Mouse (Mus musculus) forebrain, embryonic 12.5 days (tissue): ENCODE measurements around the gene Ccdc57. TPM values are rescaled to one million over a fixed set of nuclear protein-coding genes. Genes with fewer than 3 reads are reported as not detected.

Experiments
- ATAC-seq: fragments of 200-750 bp; cut with Nextera tagmentation; 2 replicates; pipeline ENCODE4 v1.8.0; 2017; ENCODE audit warnings: moderate TSS enrichment; ENCODE audit not compliant: low FRiP score
- H3K27ac ChIP-seq: fragments of 300-500 bp; sonication (generic); 2 replicates; pipeline ENCODE4 v1.5.1; 2016; ENCODE audit warnings: mild to moderate bottlenecking
- H3K27me3 ChIP-seq: fragments of 300-500 bp; sonication (generic); 2 replicates; pipeline ENCODE4 v1.6.1; 2016; ENCODE audit warnings: mild to moderate bottlenecking
- H3K36me3 ChIP-seq: fragments of 300-500 bp; sonication (generic); replicated peaks from 2 replicates; pipeline ENCODE4 v1.6.1; 2016; ENCODE audit warnings: mild to moderate bottlenecking
- H3K4me1 ChIP-seq: fragments of 300-500 bp; sonication (generic); 2 replicates; pipeline ENCODE4 v1.6.1; 2016
- H3K4me2 ChIP-seq: fragments of 300-500 bp; sonication (generic); 2 replicates; pipeline ENCODE4 v1.6.1; 2016; ENCODE audit warnings: mild to moderate bottlenecking, moderate library complexity
- H3K4me3 ChIP-seq: fragments of 300-500 bp; sonication (generic); replicated peaks from 2 replicates; pipeline ENCODE4 v1.5.1; 2016; ENCODE audit warnings: mild to moderate bottlenecking
- H3K9ac ChIP-seq: fragments of 300-500 bp; sonication (generic); 2 replicates; pipeline ENCODE4 v1.6.1; 2016; ENCODE audit warnings: mild to moderate bottlenecking
- H3K9me3 ChIP-seq: fragments of 300-500 bp; sonication (generic); 2 replicates; pipeline ENCODE4 v1.6.1; 2016
- WGBS: fragments of 180-500 bp; shearing (Covaris S2); methylation state at CpG from one replicate; pipeline ENCODE4 v1.1.7; 2016; 5-methylcytosine and 5-hydroxymethylcytosine counted together
- polyA plus RNA-seq: library from polyadenylated mRNA; unstranded; fragments of >200 nt; fragmentation: Nextera tagmentation; extraction: Ambion mirVana; gene quantifications from 2 replicates; pipeline ENCODE4 v1.2.1, GENCODE M21; 2016

Gene Ccdc57
- polyA plus RNA-seq, 1 experiment from 2014 or later, result 8.8 TPM

DNA sequence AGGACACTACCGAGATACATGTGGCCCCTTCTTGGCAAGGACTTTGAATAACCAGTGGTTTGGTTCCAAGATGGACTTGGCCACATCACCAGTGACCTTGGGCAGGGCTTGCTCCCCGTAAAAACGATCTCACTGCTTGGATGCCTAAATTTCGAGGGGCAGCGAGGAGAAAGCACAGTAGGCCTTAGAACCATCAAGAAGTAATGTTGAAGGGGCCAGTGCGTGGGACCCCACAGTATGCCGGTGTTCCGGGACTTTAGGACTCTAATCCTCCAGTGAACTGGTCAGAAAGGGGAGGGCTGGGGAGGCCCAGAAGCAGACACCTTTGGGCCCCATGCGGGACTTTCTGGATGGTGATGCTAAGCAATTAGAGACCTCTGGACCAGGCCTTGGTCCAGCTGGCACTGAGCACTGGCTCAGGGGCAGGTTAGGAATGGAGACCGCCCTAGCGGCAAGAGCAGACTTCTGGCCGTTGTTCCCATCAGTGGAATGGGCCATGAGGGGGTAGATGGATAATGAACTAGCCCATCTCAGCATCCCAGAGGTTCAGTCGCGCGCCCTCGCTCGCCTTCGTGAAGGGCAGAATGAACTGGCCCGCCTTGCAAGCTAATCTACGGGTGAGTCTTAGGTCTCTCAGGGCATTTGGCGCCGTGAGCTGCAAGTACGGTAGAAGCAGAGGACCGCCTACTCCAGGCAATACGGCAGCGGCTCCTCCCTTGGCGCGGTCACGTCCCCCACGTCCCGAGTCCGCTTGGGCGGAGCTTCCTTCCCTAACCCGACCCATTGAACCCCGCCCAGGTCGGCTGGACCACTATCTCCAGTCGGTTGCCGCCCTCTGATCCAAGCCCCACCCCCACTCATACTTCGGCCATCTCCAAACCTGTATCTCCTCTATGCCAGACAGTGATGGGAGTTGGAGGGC, 17.9 kb upstream of the Ccdc57 start:
- Histone ChIP-seq H3K4me2 (peak overlapping the region; percentile 59), H3K36me3 (peaks cover 8% of the 10 kb centered on the region), H3K4me3 (peak overlapping the region; percentile 46), H3K27me3 (peaks cover 37% of the 10 kb centered on the region), H3K27ac (peak overlapping the region; percentile 65), H3K9me3 (no peaks in the 10 kb centered on the region), H3K4me1 (peaks cover 43% of the 10 kb centered on the region), H3K9ac (peak overlapping the region; percentile 59)
- WGBS, result 2% methylated on average over 39 of the region's 39 CpGs
- ATAC-seq, result peak; percentile 82

DNA sequence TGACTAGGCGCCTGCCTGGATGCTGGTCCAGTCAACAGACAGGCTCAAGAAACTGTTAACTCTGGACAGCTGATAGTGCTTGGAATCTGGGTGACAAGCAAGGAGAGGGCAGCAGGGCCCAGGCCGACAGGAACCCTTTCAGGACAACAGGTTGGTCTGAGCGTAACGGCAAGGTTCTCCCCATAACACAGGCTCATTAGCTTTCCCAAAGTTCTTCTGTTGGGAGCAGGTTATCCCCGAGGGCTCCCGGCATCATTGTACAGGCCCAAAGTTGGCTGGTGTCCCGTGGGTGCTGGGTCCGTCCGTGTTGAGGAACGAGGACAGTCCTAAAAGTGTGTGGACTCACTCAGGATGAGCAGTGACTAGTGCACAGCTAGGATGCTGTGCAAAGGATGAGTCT, 17.2 kb upstream of the Ccdc57 start:
- peak overlapping the region; percentile 59 for H3K4me2 ChIP-seq
- no peaks in the 10 kb centered on the region for H3K9me3 ChIP-seq
- H3K27ac ChIP-seq, result no peak overlapping the region
- H3K36me3 ChIP-seq, result 0 out of 2 replicates have a peak, but pooled peaks cover 3% of the 10 kb centered on the region
- no peak for ATAC-seq
- H3K4me3 ChIP-seq, result peak overlapping the region; percentile 46
- peak overlapping the region; percentile 59 for H3K9ac ChIP-seq
- 8% methylated on average over 10 of the region's 10 CpGs for WGBS
- peaks cover 37% of the 10 kb centered on the region for H3K27me3 ChIP-seq
- H3K4me1 ChIP-seq, result peaks cover 43% of the 10 kb centered on the region

DNA sequence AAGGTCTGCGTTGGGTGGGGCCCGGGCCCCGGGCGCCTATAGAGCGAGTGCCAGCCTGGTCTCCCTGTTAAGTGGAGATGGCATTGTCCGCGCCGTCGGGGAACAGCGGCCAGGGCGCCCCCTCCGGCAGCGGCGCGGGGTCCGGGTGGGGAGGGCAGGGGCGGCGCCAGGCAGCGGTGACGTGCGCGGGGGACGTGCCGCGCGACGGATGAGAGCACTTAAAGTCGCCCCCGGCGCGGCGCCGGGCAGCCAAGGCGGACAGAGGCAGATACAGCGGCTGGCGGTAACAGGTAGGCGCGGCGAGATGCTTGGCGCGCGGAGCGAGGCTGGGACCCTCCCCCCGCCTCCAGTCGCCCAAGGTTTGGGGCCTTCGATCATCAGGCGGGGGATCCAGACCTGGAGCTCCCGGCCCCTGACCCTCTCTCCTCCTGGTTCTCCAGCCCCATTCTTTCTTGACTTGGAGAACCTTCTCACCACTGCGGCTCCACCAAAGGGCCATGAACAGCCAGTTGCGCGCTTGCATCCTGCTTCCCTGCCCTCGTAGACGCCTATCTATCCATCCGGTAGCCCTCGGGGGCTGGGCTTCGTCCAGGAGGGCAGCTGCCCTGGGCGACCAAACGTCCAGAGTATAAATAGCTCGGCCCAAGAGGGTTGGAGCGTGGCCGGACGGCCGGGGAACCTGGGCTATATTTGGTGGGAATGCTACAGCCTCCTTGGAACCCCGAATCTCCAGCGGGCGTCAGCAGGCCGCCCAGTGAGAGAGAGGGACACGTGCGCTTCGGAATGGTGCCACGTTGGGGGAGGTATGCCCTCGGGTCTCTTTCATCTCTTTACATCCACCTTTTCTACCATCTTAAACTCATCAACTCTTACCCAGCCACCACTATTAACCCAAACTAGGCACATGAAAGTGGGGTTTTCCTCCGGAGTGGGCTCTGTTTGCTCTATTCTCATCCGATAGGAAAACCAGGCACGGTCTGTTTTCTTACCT, 16.5 kb upstream of the Ccdc57 start:
- no peak overlapping the region for H3K27ac ChIP-seq
- ATAC-seq, result 0 out of 2 replicates have a peak, but pooled peaks have one; percentile 30
- H3K36me3 ChIP-seq, result 0 out of 2 replicates have a peak, but pooled peaks cover 3% of the 10 kb centered on the region
- no peaks in the 10 kb centered on the region for H3K9me3 ChIP-seq
- H3K27me3 ChIP-seq, result peaks cover 37% of the 10 kb centered on the region
- H3K4me3 ChIP-seq, result peak overlapping the region; percentile 46
- peaks cover 43% of the 10 kb centered on the region for H3K4me1 ChIP-seq
- 1% methylated on average over 70 of the region's 75 CpGs for WGBS
- H3K9ac ChIP-seq, result peak overlapping the region; percentile 59
- H3K4me2 ChIP-seq, result peak overlapping the region; percentile 59

DNA sequence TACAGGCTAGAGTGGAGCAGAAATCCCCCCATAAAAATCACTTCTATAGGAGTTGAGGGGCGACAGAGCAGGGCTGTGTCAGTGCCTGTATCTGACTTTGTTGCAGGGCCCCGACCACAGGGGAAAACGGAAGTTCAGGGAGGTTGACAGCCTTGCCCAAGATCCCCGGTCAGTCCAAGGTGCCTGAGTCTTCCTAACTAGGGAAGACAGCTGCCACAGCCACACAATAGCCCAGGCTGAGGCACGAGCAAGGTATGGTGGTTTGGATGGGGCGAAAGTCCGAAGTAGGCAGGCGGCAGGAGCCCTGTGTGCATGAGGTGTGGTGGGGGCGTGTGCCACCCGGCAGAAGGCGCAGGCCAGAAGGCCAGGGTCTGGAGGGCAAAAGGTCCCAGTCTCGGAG, 15.7 kb upstream of the Ccdc57 start, which contains the start of gene Slc16a3:
Gene Slc16a3 (plus strand): TSS at position 153 of the 400 bp plus-strand sequence.
- peak within 1 kb of the TSS; percentile 59 for H3K4me2 ChIP-seq
- no peak within 1 kb of the TSS for H3K27ac ChIP-seq
- no peak for ATAC-seq
- peak within 1 kb of the TSS; percentile 59 for H3K9ac ChIP-seq
- no peaks in the 10 kb centered on the region for H3K36me3 ChIP-seq
- peak within 1 kb of the TSS; percentile 46 for H3K4me3 ChIP-seq
- H3K9me3 ChIP-seq, result no peaks in the 10 kb centered on the region
- peaks cover 43% of the 10 kb centered on the region for H3K4me1 ChIP-seq
- H3K27me3 ChIP-seq, result peaks cover 37% of the 10 kb centered on the region
- 42% methylated on average over 12 of the region's 12 CpGs for WGBS

DNA sequence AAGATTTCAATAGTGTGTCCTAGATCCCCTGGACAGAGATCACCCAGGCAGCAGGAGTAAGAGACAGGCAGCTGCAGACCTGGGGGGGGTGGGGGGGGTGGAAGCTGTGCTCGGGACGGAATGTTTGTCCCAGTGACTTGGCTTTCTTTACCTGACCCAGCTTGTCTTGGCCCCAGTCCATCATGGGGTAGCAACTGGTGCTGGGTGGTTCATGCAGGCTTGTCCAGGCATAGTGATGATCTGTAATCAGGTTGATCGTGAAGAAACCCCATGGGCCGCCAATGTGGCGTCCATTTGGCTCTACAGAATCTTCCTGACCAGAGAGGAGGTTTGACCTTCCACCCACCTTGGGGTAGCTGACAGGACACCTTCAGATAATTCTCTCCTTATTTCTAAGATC, 13.3 kb upstream of the Ccdc57 start:
- ATAC-seq, result no peak
- Histone ChIP-seq H3K27me3 (peaks cover 37% of the 10 kb centered on the region), H3K36me3 (no peaks in the 10 kb centered on the region), H3K9ac (no peak overlapping the region), H3K4me2 (no peak overlapping the region), H3K4me1 (peaks cover 26% of the 10 kb centered on the region), H3K4me3 (no peak overlapping the region), H3K9me3 (no peaks in the 10 kb centered on the region), H3K27ac (no peak overlapping the region)
- WGBS, result 88% methylated on average over 5 of the region's 5 CpGs

DNA sequence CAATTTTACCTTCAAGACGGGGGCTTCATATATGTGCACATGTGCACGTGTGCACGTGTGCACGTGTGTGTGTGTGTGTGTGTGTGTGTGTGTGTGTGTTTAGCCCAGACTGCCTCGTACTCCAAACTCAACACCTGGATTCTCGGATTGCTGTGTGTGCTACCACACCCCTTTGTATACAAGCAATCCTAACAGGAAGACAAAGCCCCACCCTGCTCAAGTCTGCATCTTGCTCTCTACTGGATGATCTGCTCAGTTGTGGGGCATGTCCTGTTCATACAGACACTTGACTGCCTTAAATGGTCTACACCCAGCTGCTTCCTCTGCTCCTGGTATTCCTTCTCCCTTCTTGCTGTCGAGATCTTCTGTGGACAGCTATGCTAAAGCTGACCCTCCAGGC, 12.6 kb upstream of the Ccdc57 start:
- no peak for ATAC-seq
- no peak overlapping the region for H3K27ac ChIP-seq
- no peak overlapping the region for H3K4me3 ChIP-seq
- no peak overlapping the region for H3K9ac ChIP-seq
- no peaks in the 10 kb centered on the region for H3K36me3 ChIP-seq
- no peak overlapping the region for H3K4me2 ChIP-seq
- H3K9me3 ChIP-seq, result no peaks in the 10 kb centered on the region
- peaks cover 33% of the 10 kb centered on the region for H3K27me3 ChIP-seq
- 89% methylated on average over 7 of the region's 7 CpGs for WGBS
- H3K4me1 ChIP-seq, result peaks cover 19% of the 10 kb centered on the region

DNA sequence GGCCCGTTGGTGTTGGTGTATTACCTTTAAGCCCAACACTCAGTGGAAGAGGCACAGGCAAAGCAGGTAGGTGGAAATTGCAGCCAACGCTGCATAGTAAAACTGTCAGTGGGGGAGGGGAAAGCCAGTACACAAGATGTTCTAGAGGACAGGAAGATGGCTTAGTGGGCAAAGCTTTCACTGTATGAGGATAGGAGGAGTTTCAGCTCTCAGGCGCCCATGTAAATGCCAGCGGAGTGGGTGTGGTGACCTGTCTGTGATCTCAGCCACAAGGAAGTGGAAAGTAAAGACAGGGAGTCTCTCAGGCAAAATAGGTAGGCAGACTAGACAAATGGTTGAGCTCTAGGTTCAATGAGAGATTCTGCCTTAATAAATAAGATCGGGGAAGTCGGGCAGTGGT, 8.3 kb upstream of the Ccdc57 start:
- no peak overlapping the region for H3K4me2 ChIP-seq
- H3K27me3 ChIP-seq, result no peaks in the 10 kb centered on the region
- no peak overlapping the region for H3K27ac ChIP-seq
- ATAC-seq, result no peak
- no peaks in the 10 kb centered on the region for H3K9me3 ChIP-seq
- H3K36me3 ChIP-seq, result no peaks in the 10 kb centered on the region
- no peak overlapping the region for H3K4me3 ChIP-seq
- 91% methylated on average over 6 of the region's 6 CpGs for WGBS
- no peak overlapping the region for H3K9ac ChIP-seq
- no peaks in the 10 kb centered on the region for H3K4me1 ChIP-seq

DNA sequence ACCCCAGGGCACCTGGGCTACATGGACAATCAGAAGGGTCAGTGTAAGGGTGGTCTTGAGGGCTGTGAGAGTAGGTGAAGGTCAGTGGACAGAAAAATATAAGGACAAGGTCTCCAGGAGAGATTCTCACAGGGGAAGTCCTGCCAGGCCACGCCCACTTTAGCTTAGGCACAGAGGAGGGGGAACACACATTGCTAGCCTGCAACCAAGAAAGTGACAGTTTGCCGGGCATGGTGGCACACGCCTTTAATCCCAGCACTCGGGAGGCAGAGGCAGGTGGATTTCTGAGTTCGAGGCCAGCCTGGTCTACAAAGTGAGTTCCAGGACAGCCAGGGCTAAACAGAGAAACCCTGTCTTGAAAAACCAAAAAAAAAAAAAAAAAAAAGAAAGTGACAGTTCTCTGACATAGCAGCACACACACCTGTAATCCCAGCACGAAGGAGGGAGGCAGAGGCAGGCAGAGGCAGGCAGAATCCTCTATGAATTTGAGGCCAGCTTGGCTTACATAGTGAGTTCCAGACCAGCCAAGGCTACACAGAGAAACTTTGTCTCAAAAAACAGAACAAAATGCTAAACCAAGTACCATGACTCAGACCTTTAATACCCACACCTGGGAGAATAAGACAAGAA, 7.2 kb upstream of the Ccdc57 start:
- H3K27ac ChIP-seq, result no peak overlapping the region
- 77% methylated on average over 6 of the region's 6 CpGs for WGBS
- H3K4me1 ChIP-seq, result no peaks in the 10 kb centered on the region
- H3K36me3 ChIP-seq, result no peaks in the 10 kb centered on the region
- H3K27me3 ChIP-seq, result no peaks in the 10 kb centered on the region
- no peak for ATAC-seq
- no peak overlapping the region for H3K9ac ChIP-seq
- H3K4me3 ChIP-seq, result no peak overlapping the region
- H3K9me3 ChIP-seq, result no peaks in the 10 kb centered on the region
- no peak overlapping the region for H3K4me2 ChIP-seq

- no peaks in the 10 kb centered on the region for H3K27me3 ChIP-seq
- no peaks in the 10 kb centered on the region for H3K9me3 ChIP-seq
- no peaks in the 10 kb centered on the region for H3K4me1 ChIP-seq
- no peaks in the 10 kb centered on the region for H3K36me3 ChIP-seq
- H3K4me2 ChIP-seq, result no peak overlapping the region
- WGBS, result 44% methylated on average over 4 of the region's 4 CpGs
- ATAC-seq, result no peak
- H3K9ac ChIP-seq, result no peak overlapping the region
- no peak overlapping the region for H3K27ac ChIP-seq
- H3K4me3 ChIP-seq, result no peak overlapping the region
Observed at GRCm38 (mm10) chr11:120938795-120939194, 6.1 kb upstream of the Ccdc57 start.

DNA sequence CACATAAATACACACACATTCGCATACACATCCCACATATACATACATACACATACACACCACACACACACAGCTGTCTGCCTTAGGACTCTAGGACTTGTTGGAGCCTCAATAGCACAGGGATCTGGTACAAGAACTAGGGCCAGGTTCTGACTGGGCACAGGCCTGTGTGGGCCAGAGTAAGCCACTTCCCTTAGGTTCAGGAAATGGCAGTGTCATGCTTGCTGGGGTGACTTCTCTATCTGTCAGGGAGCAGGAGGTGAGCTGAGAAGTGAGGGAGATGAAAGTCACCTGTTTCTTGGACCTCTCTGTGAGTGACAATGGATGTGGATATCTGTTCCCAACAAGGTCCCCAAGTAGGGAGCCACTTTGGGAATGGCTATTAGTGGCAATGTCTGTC, 5.3 kb upstream of the Ccdc57 start:
- Histone ChIP-seq H3K9me3 (no peaks in the 10 kb centered on the region), H3K9ac (no peak overlapping the region), H3K27me3 (no peaks in the 10 kb centered on the region), H3K27ac (no peak overlapping the region), H3K4me2 (no peak overlapping the region), H3K36me3 (no peaks in the 10 kb centered on the region), H3K4me1 (peaks cover 2% of the 10 kb centered on the region), H3K4me3 (no peak overlapping the region)
- WGBS, result 90% methylated on average over 1 of the region's 1 CpGs
- no peak for ATAC-seq

DNA sequence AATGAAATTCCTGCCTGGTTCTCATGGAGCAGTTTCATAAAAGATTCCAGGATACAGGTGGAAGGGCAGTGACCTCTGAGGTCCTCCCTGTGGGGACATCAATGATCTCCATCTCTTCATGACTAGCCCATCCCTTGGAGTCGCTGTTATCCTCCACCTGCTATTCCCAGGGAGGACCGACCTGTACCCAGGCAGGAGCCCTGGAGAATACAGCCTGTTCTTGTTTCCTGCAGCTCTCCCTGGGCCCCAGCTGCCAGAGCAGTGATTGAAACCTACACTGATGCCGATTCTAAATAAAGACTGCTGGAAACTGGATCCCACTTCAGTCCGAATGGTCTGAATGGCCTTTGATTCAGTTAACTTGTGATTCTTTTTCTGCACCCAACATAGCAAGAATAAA, 1.2 kb downstream of the Ccdc57 start:
- H3K27me3 ChIP-seq, result no peaks in the 10 kb centered on the region
- ATAC-seq, result no peak
- 86% methylated on average over 4 of the region's 4 CpGs for WGBS
- H3K4me2 ChIP-seq, result no peak overlapping the region
- no peak overlapping the region for H3K9ac ChIP-seq
- no peak overlapping the region for H3K4me3 ChIP-seq
- H3K9me3 ChIP-seq, result no peaks in the 10 kb centered on the region
- peaks cover under 1% of the 10 kb centered on the region; the same call in 1 of the 2 replicates for H3K36me3 ChIP-seq
- peaks cover 8% of the 10 kb centered on the region for H3K4me1 ChIP-seq
- H3K27ac ChIP-seq, result no peak overlapping the region

DNA sequence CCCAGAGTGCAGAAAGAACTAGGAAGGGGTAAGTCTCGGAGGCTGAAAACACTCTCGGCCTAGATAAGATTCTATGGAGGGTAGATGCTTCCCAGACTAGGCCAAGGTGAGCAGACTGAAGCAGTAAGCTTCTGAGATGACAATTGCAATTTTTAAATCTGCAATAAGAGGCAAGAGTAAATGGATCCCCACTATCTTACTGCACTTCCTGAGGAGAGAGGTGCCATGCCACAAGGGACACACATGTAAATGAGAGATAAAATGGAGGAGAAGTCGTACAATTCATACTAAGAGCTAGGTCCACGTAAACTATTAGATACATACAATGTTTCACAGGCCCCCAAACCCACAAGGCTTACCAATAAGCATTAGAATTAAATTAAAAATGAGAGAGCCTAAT, 4.2 kb downstream of the Ccdc57 start:
- Histone ChIP-seq H3K4me3 (no peak overlapping the region), H3K27ac (no peak overlapping the region), H3K4me1 (peaks cover 8% of the 10 kb centered on the region), H3K27me3 (no peaks in the 10 kb centered on the region), H3K9ac (no peak overlapping the region), H3K4me2 (no peak overlapping the region), H3K36me3 (peaks cover 20% of the 10 kb centered on the region), H3K9me3 (no peaks in the 10 kb centered on the region)
- WGBS, result 92% methylated on average over 4 of the region's 4 CpGs
- no peak for ATAC-seq
